Mouse (Mus musculus) gastrocnemius, adult 2 months (tissue): ENCODE data around the gene Supt5. TPM values are rescaled to one million over a fixed set of nuclear protein-coding genes. Genes with fewer than 3 reads are reported as not detected.

Experiments used
- DNase-seq: peaks from one replicate; pipeline ENCODE4 v3.0.0; 2022
- H3K27ac ChIP-seq: fragments of 200-600 bp; 2 replicates; pipeline ENCODE4 v1.8.1; 2022; ENCODE audit warnings: mild to moderate bottlenecking
- H3K4me3 ChIP-seq: fragments of 200-600 bp; 2 replicates; pipeline ENCODE4 v1.8.1; 2022; ENCODE audit warnings: mild to moderate bottlenecking, moderate library complexity
- CTCF ChIP-seq: fragments of 200-600 bp; IDR thresholded peaks from 2 replicates; pipeline ENCODE4 v1.8.1; 2022; ENCODE audit warnings: antibody characterized with exemption, mild to moderate bottlenecking, moderate library complexity
- intact Hi-C: fragments of 180-260 bp; cut with DNase I; formaldehyde crosslinking; loops from one replicate; pipeline ENCODE4 v1.15.1; 2025
- total RNA-seq, 2 experiments: library from RNA; stranded (reverse); gene quantifications; 2 replicates each; pipeline ENCODE4 v1.2.3; 2021

Supt5 gene
- total RNA-seq, 2 experiments from 2014 or later, result 57.9 to 68.6 TPM

- H3K27ac ChIP-seq, result no peak overlapping the region
- intact Hi-C loops, result no loop called here
- no peak for DNase-seq
- TF ChIP-seq CTCF, result peak; percentile 32
- H3K4me3 ChIP-seq, result no peak overlapping the region
Measured at GRCm38 (mm10) chr7:28271761-28272160, 66.8 kb downstream of the Supt5 start.

GRCm38 (mm10) chr7:28269355-28269754 lies 69.2 kb downstream of the Supt5 start:
- TF ChIP-seq CTCF, result no peak
- no peak overlapping the region for H3K27ac ChIP-seq
- intact Hi-C loops, result no loop called here
- DNase-seq, result no peak
- no peak overlapping the region for H3K4me3 ChIP-seq

GRCm38 (mm10) chr7:28268576-28268975 lies 70.0 kb downstream of the Supt5 start:
- intact Hi-C loops, result no loop called here
- no peak for TF ChIP-seq CTCF
- DNase-seq, result no peak
- Histone ChIP-seq H3K27ac (peak overlapping the region; percentile 82), H3K4me3 (peak overlapping the region; percentile 87)

GRCm38 (mm10) chr7:28268042-28268531 lies 70.5 kb downstream of the Supt5 start:
- TF ChIP-seq CTCF, result no peak
- peak overlapping the region; percentile 82 for H3K27ac ChIP-seq
- intact Hi-C loops, result no loop called here
- DNase-seq, result peak; percentile 75
- peak overlapping the region; percentile 87 for H3K4me3 ChIP-seq

- H3K27ac ChIP-seq, result peak within 1 kb of the TSS; percentile 82
- intact Hi-C loops, result no loop called here
- peak; percentile 85 for DNase-seq
- TF ChIP-seq CTCF, result peak; percentile 23; the same call in 1 of the 2 replicates
- H3K4me3 ChIP-seq, result peak within 1 kb of the TSS; percentile 87
Measured at GRCm38 (mm10) chr7:28267129-28268041, 71.2 kb downstream of the Supt5 start, which contains the start of gene Eid2. TSS of gene Eid2 (plus strand) at chr7:28267881.

- TF ChIP-seq CTCF, result no peak
- Histone ChIP-seq H3K4me3 (no peak overlapping the region), H3K27ac (no peak overlapping the region)
- intact Hi-C loops, result no loop called here
- no peak for DNase-seq
Measured at GRCm38 (mm10) chr7:28265391-28265790, 73.2 kb downstream of the Supt5 start.

Other genes starting within 250 kb of the Supt5 start
- gene 9530053A07Rik, start 209.3 kb downstream of the Supt5 start, total RNA-seq, result not detected
- gene Fbl, start 169.0 kb downstream of the Supt5 start, total RNA-seq, result 10 to 100 TPM; 21.2 to 28.9 TPM
- gene Dyrk1b, start 159.3 kb downstream of the Supt5 start, total RNA-seq, result 10 to 100 TPM; 65.3 to 78.6 TPM
- gene Eid2, start 70.9 kb downstream of the Supt5 start, total RNA-seq, result 1 to 10 TPM; 6.4 to 6.8 TPM
- 1 to 10 TPM; 5.0 to 7.8 TPM for gene Eid2b, start 61.0 kb downstream of the Supt5 start, total RNA-seq
- gene Selenov, start 47.6 kb downstream of the Supt5 start, total RNA-seq, result not detected
- gene Dll3, start 36.5 kb downstream of the Supt5 start, total RNA-seq, result not detected
- gene Timm50, start 26.7 kb downstream of the Supt5 start, total RNA-seq, result 10 to 100 TPM; 38.2 to 49.3 TPM
- gene Rps16, start 11.9 kb upstream of the Supt5 start, total RNA-seq, result 100 to 1,000 TPM; 373 to 449 TPM
- 1 to 10 TPM; 4.0 to 7.5 TPM for gene Plekhg2, start 33.9 kb upstream of the Supt5 start, total RNA-seq
- 10 to 100 TPM; 10.0 to 36.7 TPM for gene Zfp36, start 41.5 kb upstream of the Supt5 start, total RNA-seq
- 10 to 100 TPM; 22.1 to 28.3 TPM for gene Med29, start 54.0 kb upstream of the Supt5 start, total RNA-seq
- gene Paf1, start 54.2 kb upstream of the Supt5 start, total RNA-seq, result 10 to 100 TPM; 31.0 to 35.0 TPM
- 1 to 10 TPM; 2.1 to 2.4 TPM for gene Gmfg, start 98.7 kb upstream of the Supt5 start, total RNA-seq
- under 1 TPM; 0.14 to 0.18 TPM for gene Lrfn1, start 113.2 kb upstream of the Supt5 start, total RNA-seq
- gene Ifnl2, start 171.7 kb upstream of the Supt5 start, total RNA-seq, result not detected
- gene Ifnl3, start 184.1 kb upstream of the Supt5 start, total RNA-seq, result not detected
- not detected for gene Sycn, start 202.1 kb upstream of the Supt5 start, total RNA-seq
- not detected for gene Nccrp1, start 208.5 kb upstream of the Supt5 start, total RNA-seq